23 mouse cellular contexts compared by ENCODE assay signal in genomic region chr5:115207892-115208291, GRCm38 (mm10). TPM values are rescaled to one million over a fixed set of nuclear protein-coding genes. Genes with fewer than 3 reads are reported as not detected.
DNase-seq lines count a peak whose midpoint lies in the region; ATAC-seq and TF ChIP-seq lines count a peak whose summit lies in the region.
"Had no signal": no experiment of that assay in that cellular context is flagged by ENCODE, and none has a peak within 500 bp of the region (broad histone marks: within the 10 kb centered on the region; RNA-seq: fewer than 3 reads in every experiment).

No protein-coding gene starts in this region.

- H3K9ac ChIP-seq in forebrain, postnatal 0 days, result no peak overlapping the region
- H3K9ac ChIP-seq in forebrain, embryonic 13.5 days, result no peak overlapping the region
- no peak overlapping the region for H3K9ac ChIP-seq in lung, embryonic 14.5 days
- H3K9ac ChIP-seq in kidney, embryonic 14.5 days (ENCODE audit: low read depth, low read length), result no peak overlapping the region
- H3K9ac ChIP-seq: heart, embryonic 13.5 days; hindbrain, embryonic 15.5 days; intestine, embryonic 15.5 days; kidney, embryonic 15.5 days had no signal

- H3K4me1 ChIP-seq in forebrain, postnatal 0 days (ENCODE audit: insufficient read depth), result peaks cover 11% of the 10 kb centered on the region; the same call in 1 of the 2 replicates
- H3K4me1 ChIP-seq in forebrain, embryonic 13.5 days, result peaks cover 22% of the 10 kb centered on the region
- H3K4me1 ChIP-seq in lung, embryonic 14.5 days (ENCODE audit: insufficient read depth), result peaks cover 6% of the 10 kb centered on the region; the same call in 1 of the 2 replicates
- H3K4me1 ChIP-seq in kidney, embryonic 14.5 days (ENCODE audit: control insufficient read depth, insufficient read depth, low read length), result peaks cover 11% of the 10 kb centered on the region

- H3K9me3 ChIP-seq in forebrain, postnatal 0 days (ENCODE audit: low read length), result no peaks in the 10 kb centered on the region
- H3K9me3 ChIP-seq in forebrain, embryonic 13.5 days (replicated peaks), result no peaks in the 10 kb centered on the region
- no peaks in the 10 kb centered on the region for H3K9me3 ChIP-seq in lung, embryonic 14.5 days (ENCODE audit: low read depth, low read length)
- no peaks in the 10 kb centered on the region for H3K9me3 ChIP-seq in kidney, embryonic 14.5 days (ENCODE audit: control insufficient read depth, low read length)
- H3K9me3 ChIP-seq: heart, embryonic 13.5 days; hindbrain, embryonic 15.5 days; intestine, embryonic 15.5 days; kidney, embryonic 15.5 days had no signal

- no peak for TF ChIP-seq CTCF in forebrain, postnatal 0 days (IDR thresholded peaks at IDR 0.05; ENCODE audit: low read depth)
- TF ChIP-seq CTCF in lung, embryonic 14.5 days (IDR thresholded peaks at IDR 0.05; ENCODE audit: low read depth), result no peak

- H3K27me3 ChIP-seq in forebrain, postnatal 0 days (ENCODE audit: insufficient read depth, low read length), result no peaks in the 10 kb centered on the region
- H3K27me3 ChIP-seq in forebrain, embryonic 13.5 days, result 0 out of 2 replicates have a peak, but pooled peaks cover 3% of the 10 kb centered on the region
- H3K27me3 ChIP-seq in lung, embryonic 14.5 days (ENCODE audit: insufficient read depth, low read length), result peaks cover 10% of the 10 kb centered on the region
- peaks cover 2% of the 10 kb centered on the region; the same call in 1 of the 2 replicates for H3K27me3 ChIP-seq in kidney, embryonic 14.5 days (ENCODE audit: control insufficient read depth, insufficient read depth, low read length)

- H3K36me3 ChIP-seq in forebrain, postnatal 0 days (ENCODE audit: insufficient read depth), result no peaks in the 10 kb centered on the region
- H3K36me3 ChIP-seq in forebrain, embryonic 13.5 days (ENCODE audit: poor library complexity, severe bottlenecking), result no peaks in the 10 kb centered on the region
- no peaks in the 10 kb centered on the region for H3K36me3 ChIP-seq in lung, embryonic 14.5 days (ENCODE audit: insufficient read depth)
- no peaks in the 10 kb centered on the region for H3K36me3 ChIP-seq in kidney, embryonic 14.5 days (ENCODE audit: control insufficient read depth, insufficient read depth, low read length)
- H3K36me3 ChIP-seq: heart, embryonic 13.5 days; hindbrain, embryonic 15.5 days; intestine, embryonic 15.5 days; kidney, embryonic 15.5 days had no signal

- H3K4me3 ChIP-seq in forebrain, postnatal 0 days (ENCODE audit: low read depth, low read length), result no peak overlapping the region
- H3K4me3 ChIP-seq in forebrain, embryonic 13.5 days, result no peak overlapping the region
- no peak overlapping the region for H3K4me3 ChIP-seq in lung, embryonic 14.5 days (ENCODE audit: low read depth, low read length)
- H3K4me3 ChIP-seq in kidney, embryonic 14.5 days (ENCODE audit: low read length), result no peak overlapping the region
- H3K4me3 ChIP-seq: heart, embryonic 13.5 days; hindbrain, embryonic 15.5 days; intestine, embryonic 15.5 days; kidney, embryonic 15.5 days had no signal

- no peak overlapping the region for H3K4me2 ChIP-seq in forebrain, postnatal 0 days (ENCODE audit: low read depth)
- H3K4me2 ChIP-seq in forebrain, embryonic 13.5 days, result no peak overlapping the region
- peak overlapping the region; percentile 12; the same call in 1 of the 2 replicates for H3K4me2 ChIP-seq in lung, embryonic 14.5 days
- H3K4me2 ChIP-seq in kidney, embryonic 14.5 days (replicated peaks; ENCODE audit: low read depth, low read length), result no peak overlapping the region
- H3K4me2 ChIP-seq: heart, embryonic 13.5 days; hindbrain, embryonic 15.5 days; intestine, embryonic 15.5 days; kidney, embryonic 15.5 days had no signal

- no peak for ATAC-seq in forebrain, postnatal 0 days
- no peak for ATAC-seq in forebrain, embryonic 13.5 days
- no peak for ATAC-seq in lung, embryonic 14.5 days (ENCODE audit: insufficient read depth)
- ATAC-seq in kidney, embryonic 14.5 days (ENCODE audit: low FRiP score, low TSS enrichment), result no peak
- ATAC-seq: intestine, embryonic 15.5 days; midbrain, embryonic 16.5 days; Patski had no signal

- 11% methylated on average over 9 of the region's 16 CpGs for WGBS in forebrain, postnatal 0 days
- WGBS in forebrain, embryonic 13.5 days, result 10% methylated on average over 9 of the region's 16 CpGs
- WGBS in lung, embryonic 14.5 days, result 11% methylated on average over 9 of the region's 16 CpGs
- WGBS in kidney, embryonic 14.5 days, result 20% methylated on average over 9 of the region's 16 CpGs

- H3K27ac ChIP-seq in forebrain, postnatal 0 days (ENCODE audit: low read depth, low read length), result peak overlapping the region; percentile 16; the same call in 1 of the 2 replicates
- no peak overlapping the region for H3K27ac ChIP-seq in forebrain, embryonic 13.5 days
- no peak overlapping the region for H3K27ac ChIP-seq in lung, embryonic 14.5 days (ENCODE audit: low read depth)
- no peak overlapping the region for H3K27ac ChIP-seq in kidney, embryonic 14.5 days (ENCODE audit: low read depth, low read length)
- H3K27ac ChIP-seq: heart, embryonic 13.5 days; hindbrain, embryonic 15.5 days; intestine, embryonic 15.5 days; kidney, embryonic 15.5 days had no signal

- peak; percentile 1 for DNase-seq in adrenal gland, postnatal 14 days
- DNase-seq in adrenal gland, postnatal 4 days (ENCODE audit: low spot score in 2 of 2), result no peak
- peak; percentile 39 for DNase-seq in forebrain, postnatal 0 days
- peak; percentile 54 for DNase-seq in lung, embryonic 14.5 days
- DNase-seq in lung, postnatal 4 days, result no peak
- DNase-seq in gastrocnemius, adult 18-20 months (ENCODE audit: low spot score), result no peak
- DNase-seq: adrenal gland, adult 8-10 months; cerebellum, adult 9-11 months; gastrocnemius, postnatal 10 days; heart, adult 18-20 months; kidney, postnatal 4 days; lung, adult 18-20 months; retina, postnatal 1 day; thymus, postnatal 14 days had no signal

RNA-seq across cellular contexts. Expression of gene Cabp1, which starts 13.7 kb away (rescaled TPM):
- 9.9 and 11.1 TPM in 2 replicates for total RNA-seq in adrenal gland, postnatal 14 days (2021)
- total RNA-seq in adrenal gland, postnatal 4 days (2021), result 1 to 10 TPM; 4.5 to 5.0 TPM
- total RNA-seq in forebrain, postnatal 0 days (2014; rRNA removed), result 28.1 and 31.5 TPM in 2 replicates
- 12.6 and 19.4 TPM in 2 replicates for polyA plus RNA-seq in forebrain, postnatal 0 days (2015; fragmentation: Nextera tagmentation; extraction: Ambion mirVana)
- 5.7 and 12.6 TPM in 2 replicates for polyA plus RNA-seq in forebrain, embryonic 13.5 days (2015; fragmentation: Nextera tagmentation; extraction: Ambion mirVana)
- polyA plus RNA-seq in lung, embryonic 14.5 days (2014; fragmentation: Nextera tagmentation; extraction: Ambion mirVana), result 2.4 and 2.6 TPM in 2 replicates
- total RNA-seq in gastrocnemius, adult 18-20 months (2021), result 1 to 10 TPM in 1 of 2 experiments, under 1 TPM in 1; 0.50 to 1.2 TPM
- polyA plus RNA-seq in kidney, embryonic 14.5 days (2014; fragmentation: Nextera tagmentation; extraction: Ambion mirVana), result 2.0 and 2.4 TPM in 2 replicates
- total RNA-seq: megakaryocyte-erythroid progenitor cell, adult 5-6 weeks had no signal

RNA-seq across cellular contexts. Expression of gene Pop5, which starts 27.7 kb away (rescaled TPM):
- 92.6 and 92.9 TPM in 2 replicates for total RNA-seq in adrenal gland, postnatal 14 days (2021)
- 10 to 100 TPM; 45.9 to 46.8 TPM for total RNA-seq in adrenal gland, postnatal 4 days (2021)
- total RNA-seq in forebrain, postnatal 0 days (2014; rRNA removed), result 32.8 and 40.8 TPM in 2 replicates
- polyA plus RNA-seq in forebrain, postnatal 0 days (2015; fragmentation: Nextera tagmentation; extraction: Ambion mirVana), result 85.9 and 96.6 TPM in 2 replicates
- 102 and 112 TPM in 2 replicates for polyA plus RNA-seq in forebrain, embryonic 13.5 days (2015; fragmentation: Nextera tagmentation; extraction: Ambion mirVana)
- 111 TPM in 2 replicates for polyA plus RNA-seq in lung, embryonic 14.5 days (2014; fragmentation: Nextera tagmentation; extraction: Ambion mirVana)
- 10 to 100 TPM; 34.9 to 39.3 TPM for total RNA-seq in gastrocnemius, adult 18-20 months (2021)
- 116 and 120 TPM in 2 replicates for polyA plus RNA-seq in kidney, embryonic 14.5 days (2014; fragmentation: Nextera tagmentation; extraction: Ambion mirVana)

RNA-seq across cellular contexts. Expression of gene Mlec, which starts 49.9 kb away (rescaled TPM):
- total RNA-seq in adrenal gland, postnatal 14 days (2021), result 140 and 144 TPM in 2 replicates
- 100 to 1,000 TPM; 208 to 242 TPM for total RNA-seq in adrenal gland, postnatal 4 days (2021)
- total RNA-seq in forebrain, postnatal 0 days (2014; rRNA removed), result 49.9 and 58.6 TPM in 2 replicates
- 8.4 and 15.7 TPM in 2 replicates for polyA plus RNA-seq in forebrain, postnatal 0 days (2015; fragmentation: Nextera tagmentation; extraction: Ambion mirVana)
- polyA plus RNA-seq in forebrain, embryonic 13.5 days (2015; fragmentation: Nextera tagmentation; extraction: Ambion mirVana), result 23.5 and 25.9 TPM in 2 replicates
- polyA plus RNA-seq in lung, embryonic 14.5 days (2014; fragmentation: Nextera tagmentation; extraction: Ambion mirVana), result 72.4 and 81.1 TPM in 2 replicates
- total RNA-seq in gastrocnemius, adult 18-20 months (2021), result 100 to 1,000 TPM; 149 to 158 TPM
- polyA plus RNA-seq in kidney, embryonic 14.5 days (2014; fragmentation: Nextera tagmentation; extraction: Ambion mirVana), result 57.8 and 75.5 TPM in 2 replicates

Comparison
In these comparisons a context has a peak if more than half of its experiments do, and no peak if none do; other contexts are left out.
1. DNase-seq: peak in adrenal gland, postnatal 14 days (single experiment), forebrain, postnatal 0 days (single experiment) and lung, embryonic 14.5 days (single experiment); none in adrenal gland, postnatal 4 days (0 of 2), lung, postnatal 4 days (0 of 2) and gastrocnemius, adult 18-20 months (single experiment).